Mouse (Mus musculus): ENCODE results near the gene Ccdc127. TPM values are rescaled to one million over a fixed set of nuclear protein-coding genes. Genes with fewer than 3 reads are reported as not detected.

Gene Ccdc127
- polyA plus RNA-seq (2015; fragmentation: Nextera tagmentation; extraction: Ambion mirVana) = 63.7 and 71.3 TPM in 2 replicates

DNA sequence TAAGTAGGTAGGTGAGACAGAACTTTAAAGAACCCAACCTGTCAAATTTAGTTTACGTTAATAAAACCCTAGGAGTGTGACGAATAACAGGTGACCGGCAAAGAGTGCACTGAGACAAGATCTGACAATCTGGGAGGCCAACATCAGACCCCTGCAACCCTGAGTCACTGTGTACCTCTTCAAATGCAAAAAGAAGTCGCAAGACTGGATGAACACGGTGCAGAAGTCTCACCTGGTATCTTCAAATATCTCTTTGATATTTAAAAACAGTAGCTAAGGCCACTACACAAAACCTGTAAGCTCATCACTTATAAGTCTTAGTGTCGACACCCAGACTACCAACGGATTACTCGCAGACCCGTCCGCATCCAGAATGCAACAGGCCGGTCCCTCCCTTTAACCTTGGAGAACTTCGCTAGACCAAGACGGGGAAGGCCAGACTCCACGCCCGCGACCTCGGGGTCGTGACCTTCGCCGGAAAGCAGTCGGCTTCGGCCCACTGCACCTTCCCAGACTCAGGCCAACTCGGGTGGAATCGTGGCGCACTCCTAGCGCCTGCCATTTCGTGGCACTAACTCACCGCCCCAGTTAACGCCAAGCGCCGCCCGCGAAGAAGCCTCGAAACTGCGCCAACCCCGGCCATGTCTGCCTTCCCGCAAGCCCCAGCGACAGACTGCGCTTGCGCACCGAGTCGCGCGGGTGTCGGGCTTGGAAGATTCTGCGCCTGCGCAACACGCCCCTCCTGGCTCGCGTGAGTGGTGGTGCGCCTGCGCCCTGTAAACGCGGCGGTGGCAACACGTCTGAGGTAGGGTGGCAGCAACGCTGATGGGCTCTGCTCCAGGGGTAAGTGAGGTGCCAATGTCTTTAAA, at the start of gene Ccdc127, which contains the start of gene Sdha:
TSS of gene Ccdc127 (plus strand) at position 744 of the 869 bp plus-strand sequence.
TSS of gene Sdha (minus strand) at position 715 of the 869 bp plus-strand sequence.
- peaks cover 23% of the 10 kb centered on the region for H3K4me1 ChIP-seq
- H3K27me3 ChIP-seq = no peaks in the 10 kb centered on the region
- H3K4me3 ChIP-seq = peak within 1 kb of the TSS; percentile 78
- peak; percentile 97 for ATAC-seq (ENCODE audit: low FRiP score, low read depth)
- peak within 1 kb of the TSS; percentile 75 for H3K4me2 ChIP-seq (replicated peaks)
- peak within 1 kb of the TSS; percentile 76 for H3K27ac ChIP-seq
- under 1% methylated on average over 57 of the region's 57 CpGs for WGBS
- H3K36me3 ChIP-seq = peaks cover 21% of the 10 kb centered on the region
- no peaks in the 10 kb centered on the region for H3K9me3 ChIP-seq
- peak within 1 kb of the TSS; percentile 91 for H3K9ac ChIP-seq

GRCm38 (mm10) chr13:74300925-74301606, 49.0 kb upstream of the Ccdc127 start:
- Histone ChIP-seq H3K27me3 (no peaks in the 10 kb centered on the region), H3K4me1 (no peaks in the 10 kb centered on the region), H3K4me2 (replicated peaks) (no peak overlapping the region), H3K36me3 (peaks cover 40% of the 10 kb centered on the region), H3K9me3 (no peaks in the 10 kb centered on the region), H3K9ac (no peak overlapping the region), H3K4me3 (no peak overlapping the region), H3K27ac (no peak overlapping the region)
- WGBS = 38% methylated on average over 4 of the region's 4 CpGs
- peak; percentile 59 for ATAC-seq (ENCODE audit: low FRiP score, low read depth)

GRCm38 (mm10) chr13:74301607-74301984, 48.5 kb upstream of the Ccdc127 start:
- WGBS = 71% methylated on average over 6 of the region's 6 CpGs
- peak; percentile 57; the same call in 1 of the 2 replicates for ATAC-seq (ENCODE audit: low FRiP score, low read depth)
- H3K4me2 ChIP-seq (replicated peaks) = no peak overlapping the region

DNA sequence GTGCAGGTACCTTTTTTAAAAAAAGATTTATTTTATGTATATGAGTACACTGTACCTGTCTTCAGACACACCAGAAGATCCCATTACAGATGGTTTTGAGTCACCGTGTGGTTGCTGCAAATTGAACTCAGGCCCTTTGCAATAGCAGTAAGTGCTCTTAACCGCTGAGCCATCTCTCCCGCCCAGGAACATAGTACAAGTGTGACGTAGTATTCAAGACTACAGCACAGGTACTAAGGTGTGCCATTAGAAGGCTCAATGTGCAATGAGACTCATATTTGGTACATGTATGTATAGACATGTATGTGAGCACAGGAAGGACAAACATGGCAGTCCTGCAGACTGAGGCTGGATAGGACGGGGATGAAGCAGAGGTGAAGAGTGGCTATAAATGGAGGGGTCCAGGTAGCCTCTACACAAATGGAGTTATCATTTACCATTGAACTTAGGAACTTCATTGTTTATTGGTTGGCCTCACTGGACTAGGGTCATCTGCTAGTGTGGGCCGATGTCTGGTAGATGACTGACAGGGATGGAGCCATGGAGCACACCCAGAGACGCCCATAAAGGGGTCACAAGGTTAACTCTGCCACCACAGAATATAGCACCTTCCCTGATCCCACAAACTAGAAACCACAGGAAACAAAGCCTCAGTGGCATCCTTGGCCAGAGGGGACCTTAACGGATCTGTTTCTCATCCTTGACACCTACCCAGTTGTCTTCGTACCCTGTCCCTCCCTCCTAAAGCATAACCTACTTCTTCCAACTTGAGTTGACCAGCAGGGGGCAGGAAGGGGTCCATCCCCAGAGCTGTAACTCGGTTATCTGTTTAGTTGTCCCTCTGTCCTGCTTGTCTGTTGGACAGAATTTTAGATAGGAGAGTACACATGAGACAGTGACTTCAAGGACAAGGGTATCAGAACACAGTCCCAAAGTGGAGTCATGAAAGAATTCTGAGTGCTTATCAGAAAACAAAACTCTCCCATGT, 47.8 kb upstream of the Ccdc127 start:
- H3K4me3 ChIP-seq = no peak overlapping the region
- H3K4me2 ChIP-seq (replicated peaks) = no peak overlapping the region
- H3K27ac ChIP-seq = no peak overlapping the region
- no peak for ATAC-seq (ENCODE audit: low FRiP score, low read depth)
- no peaks in the 10 kb centered on the region for H3K9me3 ChIP-seq
- no peaks in the 10 kb centered on the region for H3K27me3 ChIP-seq
- peaks cover 52% of the 10 kb centered on the region for H3K36me3 ChIP-seq
- H3K9ac ChIP-seq = no peak overlapping the region
- WGBS = 82% methylated on average over 10 of the region's 10 CpGs
- H3K4me1 ChIP-seq = no peaks in the 10 kb centered on the region

More at GRCm38 (mm10) chr13:74301607-74301984, 48.5 kb upstream of the Ccdc127 start:
- Histone ChIP-seq H3K4me1 (no peaks in the 10 kb centered on the region), H3K27ac (no peak overlapping the region), H3K9me3 (no peaks in the 10 kb centered on the region), H3K36me3 (peaks cover 45% of the 10 kb centered on the region), H3K27me3 (no peaks in the 10 kb centered on the region), H3K4me3 (no peak overlapping the region), H3K9ac (no peak overlapping the region)

DNA sequence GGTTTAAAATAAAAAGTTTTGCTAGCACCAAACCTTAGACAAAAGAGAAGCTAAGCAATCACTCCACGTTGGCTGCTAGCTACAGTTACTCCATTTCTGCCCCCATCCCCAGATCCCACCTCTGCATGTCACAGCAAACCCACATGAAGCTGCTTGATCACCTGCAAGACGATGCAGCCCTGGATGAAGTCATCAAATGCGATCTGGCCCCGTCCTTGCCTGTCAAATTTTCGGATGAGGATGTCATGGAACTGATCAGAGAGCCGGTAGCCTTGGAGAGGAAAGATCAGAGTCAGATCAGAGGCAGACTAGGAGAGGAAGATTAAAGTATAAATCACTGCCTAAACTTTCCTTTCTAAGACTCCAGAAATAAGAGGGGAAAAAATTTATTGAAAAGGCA, 44.7 kb upstream of the Ccdc127 start:
- Histone ChIP-seq H3K27ac (no peak overlapping the region), H3K9me3 (no peaks in the 10 kb centered on the region), H3K4me2 (replicated peaks) (no peak overlapping the region), H3K36me3 (peaks cover 76% of the 10 kb centered on the region), H3K4me3 (no peak overlapping the region), H3K9ac (no peak overlapping the region), H3K27me3 (no peaks in the 10 kb centered on the region), H3K4me1 (no peaks in the 10 kb centered on the region)
- ATAC-seq (ENCODE audit: low FRiP score, low read depth) = no peak
- 89% methylated on average over 6 of the region's 6 CpGs for WGBS

GRCm38 (mm10) chr13:74305780-74306179, 44.3 kb upstream of the Ccdc127 start:
- no peak overlapping the region for H3K27ac ChIP-seq
- 91% methylated on average over 1 of the region's 1 CpGs for WGBS

GRCm38 (mm10) chr13:74314616-74315015, 35.5 kb upstream of the Ccdc127 start:
- no peak for ATAC-seq (ENCODE audit: low FRiP score, low read depth)
- Histone ChIP-seq H3K9me3 (no peaks in the 10 kb centered on the region), H3K27ac (no peak overlapping the region), H3K4me3 (no peak overlapping the region), H3K4me1 (peaks cover 11% of the 10 kb centered on the region), H3K4me2 (replicated peaks) (no peak overlapping the region), H3K36me3 (peaks cover 26% of the 10 kb centered on the region), H3K27me3 (no peaks in the 10 kb centered on the region), H3K9ac (no peak overlapping the region)
- WGBS = 94% methylated on average over 3 of the region's 3 CpGs

More at GRCm38 (mm10) chr13:74305780-74306179, 44.3 kb upstream of the Ccdc127 start:
- no peaks in the 10 kb centered on the region for H3K4me1 ChIP-seq
- no peak overlapping the region for H3K4me2 ChIP-seq (replicated peaks)
- H3K36me3 ChIP-seq = peaks cover 80% of the 10 kb centered on the region
- H3K9me3 ChIP-seq = no peaks in the 10 kb centered on the region
- H3K27me3 ChIP-seq = no peaks in the 10 kb centered on the region
- no peak for ATAC-seq (ENCODE audit: low FRiP score, low read depth)
- H3K4me3 ChIP-seq = no peak overlapping the region
- H3K9ac ChIP-seq = no peak overlapping the region

GRCm38 (mm10) chr13:74316386-74316785, 33.7 kb upstream of the Ccdc127 start:
- 25% methylated on average over 4 of the region's 4 CpGs for WGBS
- Histone ChIP-seq H3K9ac (peak overlapping the region; percentile 88), H3K4me2 (replicated peaks) (peak overlapping the region; percentile 73), H3K9me3 (no peaks in the 10 kb centered on the region), H3K4me1 (peaks cover 11% of the 10 kb centered on the region), H3K27ac (peak overlapping the region; percentile 48; the same call in 1 of the 2 replicates), H3K27me3 (no peaks in the 10 kb centered on the region), H3K36me3 (peaks cover 21% of the 10 kb centered on the region), H3K4me3 (peak overlapping the region; percentile 92)
- ATAC-seq (ENCODE audit: low FRiP score, low read depth) = no peak

GRCm38 (mm10) chr13:74316789-74317169, 33.3 kb upstream of the Ccdc127 start:
- peak overlapping the region; percentile 48; the same call in 1 of the 2 replicates for H3K27ac ChIP-seq
- H3K4me3 ChIP-seq = peak overlapping the region; percentile 92
- peak overlapping the region; percentile 73 for H3K4me2 ChIP-seq (replicated peaks)
- H3K4me1 ChIP-seq = peaks cover 11% of the 10 kb centered on the region
- WGBS = 4% methylated on average over 15 of the region's 15 CpGs
- H3K27me3 ChIP-seq = no peaks in the 10 kb centered on the region
- peak overlapping the region; percentile 88 for H3K9ac ChIP-seq
- no peak for ATAC-seq (ENCODE audit: low FRiP score, low read depth)
- peaks cover 21% of the 10 kb centered on the region for H3K36me3 ChIP-seq
- no peaks in the 10 kb centered on the region for H3K9me3 ChIP-seq

- Histone ChIP-seq H3K9ac (peak within 1 kb of the TSS; percentile 88), H3K9me3 (no peaks in the 10 kb centered on the region), H3K36me3 (peaks cover 26% of the 10 kb centered on the region), H3K27ac (peak within 1 kb of the TSS; percentile 48; the same call in 1 of the 2 replicates), H3K4me1 (peaks cover 11% of the 10 kb centered on the region), H3K4me3 (peak within 1 kb of the TSS; percentile 92), H3K27me3 (no peaks in the 10 kb centered on the region), H3K4me2 (replicated peaks) (peak within 1 kb of the TSS; percentile 73)
- WGBS = under 1% methylated on average over 36 of the region's 36 CpGs
- ATAC-seq (ENCODE audit: low FRiP score, low read depth) = peak; percentile 99
Measured at GRCm38 (mm10) chr13:74317170-74317849, 32.8 kb upstream of the Ccdc127 start, which contains the start of gene Pdcd6. Gene Pdcd6 (minus strand): TSS chr13:74317580.

DNA sequence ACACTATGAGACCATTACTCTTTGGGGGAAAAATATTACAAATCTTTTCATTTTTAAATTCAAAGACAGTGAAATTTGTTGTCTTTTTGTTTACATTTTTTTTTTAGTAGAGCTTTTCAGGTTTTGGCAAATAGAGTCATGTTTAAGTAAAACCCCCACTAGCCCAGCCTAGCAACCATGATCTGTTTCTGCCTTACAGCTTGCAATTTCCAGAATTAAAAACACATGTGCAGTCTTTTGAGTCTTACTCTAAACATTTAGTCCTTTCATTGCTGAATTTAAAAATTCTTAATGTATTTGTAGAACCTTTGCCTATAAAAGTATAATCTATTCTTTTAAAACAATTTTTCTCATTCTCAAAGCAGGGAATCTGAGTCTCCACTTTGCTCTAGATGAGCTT, 20.8 kb upstream of the Ccdc127 start:
- no peak for ATAC-seq (ENCODE audit: low FRiP score, low read depth)
- Histone ChIP-seq H3K9me3 (no peaks in the 10 kb centered on the region), H3K27ac (no peak overlapping the region), H3K9ac (no peak overlapping the region), H3K27me3 (no peaks in the 10 kb centered on the region), H3K4me3 (no peak overlapping the region), H3K4me1 (no peaks in the 10 kb centered on the region; the same call in 1 of the 2 replicates), H3K4me2 (replicated peaks) (no peak overlapping the region), H3K36me3 (peaks cover 78% of the 10 kb centered on the region)

All from limb, embryonic 13.5 days (tissue).